Mouse (Mus musculus) hindbrain, embryonic 16.5 days (tissue): ENCODE measurements around the gene Clstn2. TPM values are rescaled to one million over a fixed set of nuclear protein-coding genes. Genes with fewer than 3 reads are reported as not detected.

Experiments
- ATAC-seq: fragments of 200-750 bp; cut with Nextera tagmentation; 2 replicates; pipeline ENCODE4 v1.8.0; 2017; ENCODE audit warnings: moderate TSS enrichment, moderate library complexity
- H3K27ac ChIP-seq: fragments of 300-500 bp; sonication (generic); 2 replicates; pipeline ENCODE4 v1.5.1; 2014; ENCODE audit warnings: low read depth, mild to moderate bottlenecking, control low read depth, low read length, moderate library complexity
- H3K27me3 ChIP-seq: fragments of 300-500 bp; sonication (generic); replicated peaks from 2 replicates; pipeline ENCODE4 v1.6.1; 2014; ENCODE audit warnings: low read length; ENCODE audit not compliant: control insufficient read depth, insufficient read depth
- H3K36me3 ChIP-seq: fragments of 300-500 bp; sonication (generic); 2 replicates; pipeline ENCODE4 v1.6.1; 2014; ENCODE audit warnings: mild to moderate bottlenecking, low read length, moderate library complexity, mixed read lengths; ENCODE audit not compliant: control insufficient read depth, insufficient read depth
- H3K4me1 ChIP-seq: fragments of 300-500 bp; sonication (generic); 2 replicates; pipeline ENCODE4 v1.6.1; 2014; ENCODE audit warnings: low read depth, low read length; ENCODE audit not compliant: control insufficient read depth, insufficient read depth
- H3K4me2 ChIP-seq: fragments of 300-500 bp; sonication (generic); 2 replicates; pipeline ENCODE4 v1.6.1; 2014; ENCODE audit warnings: mild to moderate bottlenecking, low read length, control low read depth, moderate library complexity
- H3K4me3 ChIP-seq: fragments of 300-500 bp; sonication (generic); 2 replicates; pipeline ENCODE4 v1.5.1; 2014; ENCODE audit warnings: mild to moderate bottlenecking, low read length, control low read depth, moderate library complexity
- H3K9ac ChIP-seq: fragments of 300-500 bp; sonication (generic); 2 replicates; pipeline ENCODE4 v1.6.1; 2014; ENCODE audit warnings: low read depth, mild to moderate bottlenecking, control low read depth, low read length, moderate library complexity
- H3K9me3 ChIP-seq: fragments of 300-500 bp; sonication (generic); 2 replicates; pipeline ENCODE4 v1.6.1; 2014; ENCODE audit warnings: mild to moderate bottlenecking, low read length, moderate library complexity; ENCODE audit not compliant: control insufficient read depth
- WGBS: fragments of 180-500 bp; shearing (Covaris S2); extraction: QIAGEN DNeasy Blood & Tissue Kit; methylation state at CpG from one replicate; pipeline ENCODE4 v1.1.7; 2014; 5-methylcytosine and 5-hydroxymethylcytosine counted together
- polyA plus RNA-seq: library from polyadenylated mRNA; unstranded; fragments of >200 nt; fragmentation: Nextera tagmentation; extraction: Ambion mirVana; gene quantifications from 2 replicates; pipeline ENCODE4 v1.2.1, GENCODE M21; 2015

Clstn2 gene
- polyA plus RNA-seq, 1 experiment from 2014 or later, result 13.1 TPM

- Histone ChIP-seq H3K9me3 (no peaks in the 10 kb centered on the region), H3K9ac (no peak overlapping the region), H3K36me3 (no peaks in the 10 kb centered on the region), H3K4me1 (no peaks in the 10 kb centered on the region), H3K4me2 (no peak overlapping the region), H3K4me3 (no peak overlapping the region), H3K27me3 (no peaks in the 10 kb centered on the region), H3K27ac (no peak overlapping the region)
- no peak for ATAC-seq
Observed at GRCm38 (mm10) chr9:97679878-97680277, 353.1 kb downstream of the Clstn2 start.

GRCm38 (mm10) chr9:97679106-97679505, 353.9 kb downstream of the Clstn2 start:
- Histone ChIP-seq H3K4me3 (no peak overlapping the region), H3K4me1 (no peaks in the 10 kb centered on the region), H3K27ac (no peak overlapping the region), H3K36me3 (no peaks in the 10 kb centered on the region), H3K27me3 (no peaks in the 10 kb centered on the region), H3K4me2 (no peak overlapping the region), H3K9me3 (no peaks in the 10 kb centered on the region), H3K9ac (no peak overlapping the region)
- 72% methylated on average over 4 of the region's 4 CpGs for WGBS
- ATAC-seq, result 0 out of 2 replicates have a peak, but pooled peaks have one; percentile 30

GRCm38 (mm10) chr9:97677075-97677474, 355.9 kb downstream of the Clstn2 start:
- H3K36me3 ChIP-seq, result no peaks in the 10 kb centered on the region
- no peaks in the 10 kb centered on the region for H3K9me3 ChIP-seq
- 66% methylated on average over 3 of the region's 3 CpGs for WGBS
- no peak overlapping the region for H3K27ac ChIP-seq
- H3K9ac ChIP-seq, result no peak overlapping the region
- no peak for ATAC-seq
- H3K27me3 ChIP-seq, result no peaks in the 10 kb centered on the region
- H3K4me3 ChIP-seq, result no peak overlapping the region
- H3K4me1 ChIP-seq, result peaks cover 3% of the 10 kb centered on the region; the same call in 1 of the 2 replicates
- H3K4me2 ChIP-seq, result no peak overlapping the region

- Histone ChIP-seq H3K36me3 (no peaks in the 10 kb centered on the region), H3K9ac (no peak overlapping the region), H3K27me3 (no peaks in the 10 kb centered on the region), H3K27ac (no peak overlapping the region), H3K4me1 (peaks cover 3% of the 10 kb centered on the region; the same call in 1 of the 2 replicates), H3K4me2 (no peak overlapping the region), H3K4me3 (no peak overlapping the region), H3K9me3 (no peaks in the 10 kb centered on the region)
- 20% methylated on average over 5 of the region's 5 CpGs for WGBS
- ATAC-seq, result peak; percentile 78
Observed at GRCm38 (mm10) chr9:97672681-97673080, 360.3 kb downstream of the Clstn2 start.

- Histone ChIP-seq H3K9ac (no peak overlapping the region), H3K27ac (no peak overlapping the region), H3K36me3 (no peaks in the 10 kb centered on the region), H3K27me3 (no peaks in the 10 kb centered on the region), H3K9me3 (no peaks in the 10 kb centered on the region), H3K4me2 (no peak overlapping the region), H3K4me3 (no peak overlapping the region), H3K4me1 (peaks cover 3% of the 10 kb centered on the region; the same call in 1 of the 2 replicates)
- WGBS, result 5% methylated on average over 1 of the region's 1 CpGs
- ATAC-seq, result no peak
Observed at GRCm38 (mm10) chr9:97672224-97672623, 360.8 kb downstream of the Clstn2 start.

GRCm38 (mm10) chr9:97670666-97671065, 362.3 kb downstream of the Clstn2 start:
- H3K27me3 ChIP-seq, result no peaks in the 10 kb centered on the region
- no peaks in the 10 kb centered on the region for H3K36me3 ChIP-seq
- peaks cover 3% of the 10 kb centered on the region; the same call in 1 of the 2 replicates for H3K4me1 ChIP-seq
- H3K9ac ChIP-seq, result no peak overlapping the region
- H3K9me3 ChIP-seq, result no peaks in the 10 kb centered on the region
- H3K27ac ChIP-seq, result no peak overlapping the region
- no peak overlapping the region for H3K4me3 ChIP-seq
- ATAC-seq, result no peak
- WGBS, result 60% methylated on average over 8 of the region's 8 CpGs
- H3K4me2 ChIP-seq, result no peak overlapping the region

GRCm38 (mm10) chr9:97660989-97661388, 372.0 kb downstream of the Clstn2 start:
- H3K4me3 ChIP-seq, result no peak overlapping the region
- H3K9me3 ChIP-seq, result no peaks in the 10 kb centered on the region
- ATAC-seq, result no peak
- no peak overlapping the region for H3K9ac ChIP-seq
- H3K27me3 ChIP-seq, result no peaks in the 10 kb centered on the region
- H3K36me3 ChIP-seq, result no peaks in the 10 kb centered on the region
- no peak overlapping the region for H3K4me2 ChIP-seq
- 76% methylated on average over 4 of the region's 4 CpGs for WGBS
- no peaks in the 10 kb centered on the region for H3K4me1 ChIP-seq
- no peak overlapping the region for H3K27ac ChIP-seq

GRCm38 (mm10) chr9:97658736-97659135, 374.2 kb downstream of the Clstn2 start:
- H3K4me2 ChIP-seq, result no peak overlapping the region
- ATAC-seq, result no peak
- 89% methylated on average over 3 of the region's 3 CpGs for WGBS

GRCm38 (mm10) chr9:97648409-97648808, 384.6 kb downstream of the Clstn2 start:
- ATAC-seq, result peak; percentile 68; the same call in 1 of the 2 replicates
- Histone ChIP-seq H3K27me3 (no peaks in the 10 kb centered on the region), H3K36me3 (no peaks in the 10 kb centered on the region)

More at GRCm38 (mm10) chr9:97658736-97659135, 374.2 kb downstream of the Clstn2 start:
- Histone ChIP-seq H3K4me3 (no peak overlapping the region), H3K36me3 (no peaks in the 10 kb centered on the region), H3K9me3 (no peaks in the 10 kb centered on the region), H3K27me3 (no peaks in the 10 kb centered on the region), H3K9ac (no peak overlapping the region), H3K4me1 (no peaks in the 10 kb centered on the region), H3K27ac (no peak overlapping the region)

GRCm38 (mm10) chr9:97645746-97646145, 387.2 kb downstream of the Clstn2 start:
- ATAC-seq, result no peak
- H3K4me1 ChIP-seq, result no peaks in the 10 kb centered on the region
- 87% methylated on average over 3 of the region's 3 CpGs for WGBS

More at GRCm38 (mm10) chr9:97648409-97648808, 384.6 kb downstream of the Clstn2 start:
- WGBS, result 67% methylated on average over 3 of the region's 3 CpGs
- Histone ChIP-seq H3K4me3 (no peak overlapping the region), H3K9me3 (no peaks in the 10 kb centered on the region), H3K27ac (no peak overlapping the region), H3K4me1 (no peaks in the 10 kb centered on the region), H3K4me2 (no peak overlapping the region), H3K9ac (no peak overlapping the region)

More at GRCm38 (mm10) chr9:97645746-97646145, 387.2 kb downstream of the Clstn2 start:
- Histone ChIP-seq H3K9me3 (no peaks in the 10 kb centered on the region), H3K4me3 (no peak overlapping the region), H3K4me2 (no peak overlapping the region), H3K9ac (no peak overlapping the region), H3K27me3 (no peaks in the 10 kb centered on the region), H3K27ac (no peak overlapping the region), H3K36me3 (no peaks in the 10 kb centered on the region)
